Mouse (Mus musculus) limb, embryonic 14.5 days (tissue): ENCODE measurements around the gene Aldh1b1. TPM values are rescaled to one million over a fixed set of nuclear protein-coding genes. Genes with fewer than 3 reads are reported as not detected.

Experiments
- ATAC-seq: fragments of 200-750 bp; cut with Nextera tagmentation; 2 replicates; pipeline ENCODE4 v1.8.0; 2017; ENCODE audit warnings: low read depth, moderate number of reproducible peaks, moderate TSS enrichment; ENCODE audit not compliant: low FRiP score
- DNase-seq: peaks from one replicate; pipeline ENCODE4 v3.0.0-alpha.2; 2015; ENCODE audit warnings: low spot score
- H3K27ac ChIP-seq: fragments of 300-500 bp; sonication (generic); replicated peaks from 2 replicates; pipeline ENCODE4 v1.5.1; 2014; ENCODE audit warnings: low read depth, mild to moderate bottlenecking, low read length, moderate library complexity, mixed read lengths
- H3K27me3 ChIP-seq: fragments of 300-500 bp; sonication (generic); 2 replicates; pipeline ENCODE4 v1.6.1; 2014; ENCODE audit warnings: low read length, mixed read lengths; ENCODE audit not compliant: control insufficient read depth, insufficient read depth
- H3K36me3 ChIP-seq: fragments of 300-500 bp; sonication (generic); 2 replicates; pipeline ENCODE4 v1.6.1; 2014; ENCODE audit warnings: mild to moderate bottlenecking, low read length, moderate library complexity, mixed read lengths; ENCODE audit not compliant: control insufficient read depth, insufficient read depth
- H3K4me1 ChIP-seq: fragments of 300-500 bp; sonication (generic); 2 replicates; pipeline ENCODE4 v1.6.1; 2014; ENCODE audit warnings: antibody characterized with exemption, low read length, mixed read lengths; ENCODE audit not compliant: control insufficient read depth, insufficient read depth
- H3K4me2 ChIP-seq: fragments of 300-500 bp; sonication (generic); replicated peaks from 2 replicates; pipeline ENCODE4 v1.6.1; 2014; ENCODE audit warnings: low read depth, mild to moderate bottlenecking, low read length, moderate library complexity; ENCODE audit not compliant: severe bottlenecking
- H3K4me3 ChIP-seq: fragments of 300-500 bp; sonication (generic); replicated peaks from 2 replicates; pipeline ENCODE4 v1.5.1; 2014; ENCODE audit warnings: low read length
- H3K9ac ChIP-seq: fragments of 300-500 bp; sonication (generic); 2 replicates; pipeline ENCODE4 v1.6.1; 2014; ENCODE audit warnings: mild to moderate bottlenecking, low read depth, low read length, moderate library complexity; ENCODE audit not compliant: severe bottlenecking
- H3K9me3 ChIP-seq: fragments of 300-500 bp; sonication (generic); 2 replicates; pipeline ENCODE4 v1.6.1; 2016; ENCODE audit warnings: low read length; ENCODE audit not compliant: control insufficient read depth
- POLR2A ChIP-seq: fragments of 200-500 bp; IDR thresholded peaks from 2 replicates; pipeline ENCODE4 v1.8.0; 2012; ENCODE audit warnings: inconsistent platforms, mild to moderate bottlenecking, moderate library complexity, borderline replicate concordance; ENCODE audit not compliant: insufficient read depth, insufficient read length; ENCODE audit errors: extremely low read depth
- WGBS: fragments of 180-500 bp; shearing (Covaris S2); extraction: QIAGEN DNeasy Blood & Tissue Kit; methylation state at CpG from one replicate; pipeline ENCODE4 v1.1.7; 2014; 5-methylcytosine and 5-hydroxymethylcytosine counted together
- polyA plus RNA-seq, 2 experiments: library from polyadenylated mRNA; depleted of rRNA in 1 of 2; stranded (reverse) in 1 of 2; unstranded in 1 of 2; fragments of >200 nt; fragmentation: Nextera tagmentation in 1 of 2; extraction: Ambion mirVana in 1 of 2; gene quantifications; 2 replicates each; pipeline versions ENCODE4 v1.2.1 to v1.2.3; 2012 to 2014

Aldh1b1 gene
- polyA plus RNA-seq, 2 experiments = 1.0 to 1.3 TPM

- Histone ChIP-seq H3K27me3 (0 out of 2 replicates have a peak, but pooled peaks cover 11% of the 10 kb centered on the region), H3K36me3 (no peaks in the 10 kb centered on the region), H3K9ac (no peak overlapping the region), H3K9me3 (no peaks in the 10 kb centered on the region), H3K4me2 (no peak overlapping the region; the same call in 1 of the 2 replicates), H3K27ac (no peak overlapping the region), H3K4me1 (peaks cover 14% of the 10 kb centered on the region), H3K4me3 (no peak overlapping the region)
- ATAC-seq = no peak
- DNase-seq = no peak
- 33% methylated on average over 1 of the region's 1 CpGs for WGBS
- no peak for TF ChIP-seq POLR2A
These were observed 50.6 kb downstream of the Aldh1b1 start for GRCm38 (mm10) chr4:45849419-45849818.

- Histone ChIP-seq H3K27me3 (0 out of 2 replicates have a peak, but pooled peaks cover 3% of the 10 kb centered on the region), H3K4me1 (peaks cover 14% of the 10 kb centered on the region), H3K4me2 (no peak overlapping the region), H3K4me3 (no peak overlapping the region), H3K27ac (no peak overlapping the region), H3K36me3 (no peaks in the 10 kb centered on the region), H3K9ac (no peak overlapping the region), H3K9me3 (no peaks in the 10 kb centered on the region)
- ATAC-seq (no peak), DNase-seq (no peak)
- WGBS = 25% methylated on average over 3 of the region's 3 CpGs
- no peak for TF ChIP-seq POLR2A
These were observed 52.8 kb downstream of the Aldh1b1 start for GRCm38 (mm10) chr4:45851640-45852051.

GRCm38 (mm10) chr4:45853496-45854246 lies 54.8 kb downstream of the Aldh1b1 start:
- Histone ChIP-seq H3K4me2 (no peak overlapping the region), H3K4me1 (peaks cover 7% of the 10 kb centered on the region; the same call in 1 of the 2 replicates), H3K9ac (no peak overlapping the region), H3K36me3 (no peaks in the 10 kb centered on the region), H3K27ac (no peak overlapping the region), H3K27me3 (no peaks in the 10 kb centered on the region), H3K9me3 (no peaks in the 10 kb centered on the region), H3K4me3 (no peak overlapping the region)
- no peak for DNase-seq
- ATAC-seq = no peak
- no peak for TF ChIP-seq POLR2A
- WGBS = 71% methylated on average over 15 of the region's 15 CpGs

Other genes starting within 250 kb of the Aldh1b1 start
- gene Igfbpl1, start 27.9 kb downstream of the Aldh1b1 start, polyA plus RNA-seq (2012; rRNA removed) = 0.87 and 1.6 TPM in 2 replicates
- gene Igfbpl1, start 27.9 kb downstream of the Aldh1b1 start, polyA plus RNA-seq (2014; fragmentation: Nextera tagmentation; extraction: Ambion mirVana) = 0.08 TPM in 1 of 2 replicates, not detected in the other
- 2.1 and 2.5 TPM in 2 replicates for gene Stra6l, start 49.6 kb downstream of the Aldh1b1 start, polyA plus RNA-seq (2012; rRNA removed)
- gene Stra6l, start 49.6 kb downstream of the Aldh1b1 start, polyA plus RNA-seq (2014; fragmentation: Nextera tagmentation; extraction: Ambion mirVana) = 0.81 and 1.2 TPM in 2 replicates
- gene Ccdc180, start 91.3 kb downstream of the Aldh1b1 start, polyA plus RNA-seq (2012; rRNA removed) = 0.01 and 0.03 TPM in 2 replicates
- 0.04 and 0.07 TPM in 2 replicates for gene Ccdc180, start 91.3 kb downstream of the Aldh1b1 start, polyA plus RNA-seq (2014; fragmentation: Nextera tagmentation; extraction: Ambion mirVana)
- 12.7 TPM in 2 replicates for gene Tdrd7, start 166.3 kb downstream of the Aldh1b1 start, polyA plus RNA-seq (2012; rRNA removed)
- 12.9 and 13.4 TPM in 2 replicates for gene Tdrd7, start 166.3 kb downstream of the Aldh1b1 start, polyA plus RNA-seq (2014; fragmentation: Nextera tagmentation; extraction: Ambion mirVana)
- gene Tmod1, start 239.9 kb downstream of the Aldh1b1 start, polyA plus RNA-seq (2012; rRNA removed) = 8.1 and 10.8 TPM in 2 replicates
- 9.9 and 15.8 TPM in 2 replicates for gene Tmod1, start 239.9 kb downstream of the Aldh1b1 start, polyA plus RNA-seq (2014; fragmentation: Nextera tagmentation; extraction: Ambion mirVana)